ENCODE assay signal across 22 mouse cellular contexts in genomic region chr6:50814936-50815500, GRCm38 (mm10).
A peak's percentile ranks its signal among the peaks of the same experiment; 100 is the strongest.
DNase-seq lines count a peak whose midpoint lies in the region; ATAC-seq and TF ChIP-seq lines count a peak whose summit lies in the region.
"Had no signal": no experiment of that assay in that cellular context is flagged by ENCODE, and none has a peak within 500 bp of the region (broad histone marks: within the 10 kb centered on the region; RNA-seq: fewer than 3 reads in every experiment).

No protein-coding gene starts in this region.

- H3K4me3 ChIP-seq in hindbrain, embryonic 10.5 days = no peak overlapping the region
- no peak overlapping the region for H3K4me3 ChIP-seq in hindbrain, embryonic 11.5 days (ENCODE audit: low read depth, low read length)
- no peak overlapping the region for H3K4me3 ChIP-seq in embryonic facial prominence, embryonic 12.5 days
- H3K4me3 ChIP-seq in forebrain, postnatal 0 days (ENCODE audit: low read depth, low read length) = no peak overlapping the region
- no peak overlapping the region for H3K4me3 ChIP-seq in midbrain, embryonic 13.5 days (replicated peaks)
- no peak overlapping the region for H3K4me3 ChIP-seq in kidney, embryonic 15.5 days (replicated peaks)
- H3K4me3 ChIP-seq: heart, embryonic 15.5 days; limb, embryonic 13.5 days; liver, embryonic 13.5 days; lung, embryonic 15.5 days; neural tube, embryonic 12.5 days had no signal

- no peak for ATAC-seq in hindbrain, embryonic 11.5 days (ENCODE audit: low FRiP score)
- no peak for ATAC-seq in embryonic facial prominence, embryonic 12.5 days (ENCODE audit: insufficient number of reproducible peaks, insufficient read depth, low FRiP score, low TSS enrichment)
- peak; percentile 72 for ATAC-seq in forebrain, postnatal 0 days
- ATAC-seq in midbrain, embryonic 13.5 days = peak; percentile 58; the same call in 1 of the 2 replicates
- no peak for ATAC-seq in megakaryocyte, adult 5-6 weeks (ENCODE audit: poor library complexity, severe bottlenecking)
- ATAC-seq in kidney, embryonic 15.5 days (replicated peaks; ENCODE audit: low FRiP score) = no peak

- H3K27me3 ChIP-seq in hindbrain, embryonic 10.5 days (ENCODE audit: insufficient read depth, poor library complexity, severe bottlenecking) = no peaks in the 10 kb centered on the region
- H3K27me3 ChIP-seq in hindbrain, embryonic 11.5 days (ENCODE audit: control insufficient read depth, insufficient read depth, low read length) = no peaks in the 10 kb centered on the region
- H3K27me3 ChIP-seq in embryonic facial prominence, embryonic 12.5 days = no peaks in the 10 kb centered on the region
- no peaks in the 10 kb centered on the region for H3K27me3 ChIP-seq in forebrain, postnatal 0 days (ENCODE audit: insufficient read depth, low read length)
- H3K27me3 ChIP-seq in midbrain, embryonic 13.5 days = no peaks in the 10 kb centered on the region
- H3K27me3 ChIP-seq in kidney, embryonic 15.5 days = no peaks in the 10 kb centered on the region
- H3K27me3 ChIP-seq: heart, embryonic 15.5 days; liver, embryonic 13.5 days; lung, embryonic 15.5 days; neural tube, embryonic 12.5 days had no signal

- no peaks in the 10 kb centered on the region for H3K36me3 ChIP-seq in hindbrain, embryonic 10.5 days
- no peaks in the 10 kb centered on the region for H3K36me3 ChIP-seq in hindbrain, embryonic 11.5 days (ENCODE audit: control insufficient read depth, insufficient read depth, low read length)
- H3K36me3 ChIP-seq in embryonic facial prominence, embryonic 12.5 days = no peaks in the 10 kb centered on the region
- no peaks in the 10 kb centered on the region for H3K36me3 ChIP-seq in forebrain, postnatal 0 days (ENCODE audit: insufficient read depth)
- no peaks in the 10 kb centered on the region for H3K36me3 ChIP-seq in midbrain, embryonic 13.5 days
- no peaks in the 10 kb centered on the region for H3K36me3 ChIP-seq in kidney, embryonic 15.5 days
- H3K36me3 ChIP-seq: G1E; heart, embryonic 15.5 days; limb, embryonic 13.5 days; liver, embryonic 13.5 days; lung, embryonic 15.5 days; neural tube, embryonic 12.5 days had no signal

- H3K9ac ChIP-seq in hindbrain, embryonic 11.5 days (ENCODE audit: low read depth, low read length) = no peak overlapping the region
- H3K9ac ChIP-seq in embryonic facial prominence, embryonic 12.5 days = no peak overlapping the region
- no peak overlapping the region for H3K9ac ChIP-seq in forebrain, postnatal 0 days
- no peak overlapping the region for H3K9ac ChIP-seq in midbrain, embryonic 13.5 days (replicated peaks)
- H3K9ac ChIP-seq in kidney, embryonic 15.5 days = no peak overlapping the region
- H3K9ac ChIP-seq: heart, embryonic 15.5 days; limb, embryonic 13.5 days; liver, embryonic 13.5 days; lung, embryonic 15.5 days; neural tube, embryonic 12.5 days had no signal

- WGBS in hindbrain, embryonic 10.5 days = 58% methylated on average over 10 of the region's 10 CpGs
- 46% methylated on average over 10 of the region's 10 CpGs for WGBS in hindbrain, embryonic 11.5 days
- WGBS in embryonic facial prominence, embryonic 12.5 days = 45% methylated on average over 10 of the region's 10 CpGs
- WGBS in forebrain, postnatal 0 days = 28% methylated on average over 10 of the region's 10 CpGs
- 31% methylated on average over 10 of the region's 10 CpGs for WGBS in midbrain, embryonic 13.5 days
- 66% methylated on average over 10 of the region's 10 CpGs for WGBS in kidney, embryonic 15.5 days

- DNase-seq in hindbrain, embryonic 10.5 days (ENCODE audit: low spot score) = no peak
- no peak for DNase-seq in hindbrain, embryonic 11.5 days (ENCODE audit: low spot score)
- DNase-seq in forebrain, postnatal 0 days = no peak
- no peak for DNase-seq in embryo, embryonic 9.5 days (ENCODE audit: extremely low spot score)
- DNase-seq: adrenal gland, postnatal 14 days; cerebellum, adult 11 months; cerebellum, postnatal 36 days; gastrocnemius, postnatal 36 days; kidney, adult 18-20 months; kidney, postnatal 10 days; liver, embryonic 13.5 days; thymus, adult 2 months had no signal

- H3K27ac ChIP-seq in hindbrain, embryonic 10.5 days = peak overlapping the region; percentile 66
- no peak overlapping the region for H3K27ac ChIP-seq in hindbrain, embryonic 11.5 days (ENCODE audit: low read depth, low read length)
- peak overlapping the region; percentile 71; the same call in 1 of the 2 replicates for H3K27ac ChIP-seq in embryonic facial prominence, embryonic 12.5 days
- H3K27ac ChIP-seq in forebrain, postnatal 0 days (ENCODE audit: low read depth, low read length) = no peak overlapping the region
- H3K27ac ChIP-seq in midbrain, embryonic 13.5 days = peak overlapping the region; percentile 51
- H3K27ac ChIP-seq in kidney, embryonic 15.5 days = no peak overlapping the region
- H3K27ac ChIP-seq: heart, embryonic 15.5 days; limb, embryonic 13.5 days; liver, embryonic 13.5 days; lung, embryonic 15.5 days; macrophage; neural tube, embryonic 12.5 days had no signal

- peaks cover 59% of the 10 kb centered on the region for H3K4me1 ChIP-seq in hindbrain, embryonic 10.5 days (replicated peaks)
- H3K4me1 ChIP-seq in hindbrain, embryonic 11.5 days (replicated peaks; ENCODE audit: control insufficient read depth, insufficient read depth, low read length) = peaks cover 2% of the 10 kb centered on the region; the same call in 1 of the 2 replicates
- H3K4me1 ChIP-seq in embryonic facial prominence, embryonic 12.5 days = peaks cover 25% of the 10 kb centered on the region
- H3K4me1 ChIP-seq in forebrain, postnatal 0 days (ENCODE audit: insufficient read depth) = peaks cover 4% of the 10 kb centered on the region; the same call in 1 of the 2 replicates
- H3K4me1 ChIP-seq in midbrain, embryonic 13.5 days (replicated peaks) = peaks cover 47% of the 10 kb centered on the region
- H3K4me1 ChIP-seq in kidney, embryonic 15.5 days = peaks cover 60% of the 10 kb centered on the region
- H3K4me1 ChIP-seq: liver, embryonic 13.5 days; lung, embryonic 15.5 days had no signal

- no peak overlapping the region for H3K4me2 ChIP-seq in hindbrain, embryonic 11.5 days (replicated peaks; ENCODE audit: low read depth, low read length)
- no peak overlapping the region for H3K4me2 ChIP-seq in embryonic facial prominence, embryonic 12.5 days (replicated peaks)
- H3K4me2 ChIP-seq in forebrain, postnatal 0 days (ENCODE audit: low read depth) = no peak overlapping the region
- no peak overlapping the region for H3K4me2 ChIP-seq in midbrain, embryonic 13.5 days (replicated peaks)
- no peak overlapping the region for H3K4me2 ChIP-seq in kidney, embryonic 15.5 days
- H3K4me2 ChIP-seq: heart, embryonic 15.5 days; limb, embryonic 13.5 days; liver, embryonic 13.5 days; lung, embryonic 15.5 days; neural tube, embryonic 12.5 days had no signal

- H3K9me3 ChIP-seq in hindbrain, embryonic 10.5 days = no peaks in the 10 kb centered on the region
- H3K9me3 ChIP-seq in hindbrain, embryonic 11.5 days (ENCODE audit: control insufficient read depth, low read length) = no peaks in the 10 kb centered on the region
- H3K9me3 ChIP-seq in embryonic facial prominence, embryonic 12.5 days = no peaks in the 10 kb centered on the region
- no peaks in the 10 kb centered on the region for H3K9me3 ChIP-seq in forebrain, postnatal 0 days (ENCODE audit: low read length)
- H3K9me3 ChIP-seq in midbrain, embryonic 13.5 days = no peaks in the 10 kb centered on the region
- no peaks in the 10 kb centered on the region for H3K9me3 ChIP-seq in kidney, embryonic 15.5 days (replicated peaks)
- H3K9me3 ChIP-seq: G1E; heart, embryonic 15.5 days; limb, embryonic 13.5 days; liver, embryonic 13.5 days; lung, embryonic 15.5 days; neural tube, embryonic 12.5 days had no signal

- TF ChIP-seq CTCF in forebrain, postnatal 0 days (IDR thresholded peaks at IDR 0.05; ENCODE audit: low read depth) = no peak

Comparison
In these comparisons a context has a peak if more than half of its experiments do, and no peak if none do; other contexts are left out.
1. H3K27ac ChIP-seq: peak in hindbrain, embryonic 10.5 days (single experiment), embryonic facial prominence, embryonic 12.5 days (single experiment) and midbrain, embryonic 13.5 days (single experiment); none in hindbrain, embryonic 11.5 days (single experiment), forebrain, postnatal 0 days (single experiment) and kidney, embryonic 15.5 days (single experiment).
2. ATAC-seq: peak in forebrain, postnatal 0 days (single experiment) and midbrain, embryonic 13.5 days (single experiment); none in hindbrain, embryonic 11.5 days (single experiment), embryonic facial prominence, embryonic 12.5 days (single experiment), megakaryocyte, adult 5-6 weeks (single experiment) and kidney, embryonic 15.5 days (single experiment).